Mouse (Mus musculus) layer of hippocampus, postnatal 14 days (tissue): ENCODE data around the gene Riox1. TPM values are rescaled to one million over a fixed set of nuclear protein-coding genes. Genes with fewer than 3 reads are reported as not detected.
A peak's percentile ranks its signal among the peaks of the same experiment; 100 is the strongest.
"Not testable (repeated sequence)": the region's sequence is repeated elsewhere in the genome, so short reads cannot be mapped to it uniquely, and the experiment has no call there.

Experiments
- DNase-seq, 2 experiments: peaks; one replicate each; pipeline ENCODE4 v3.0.0; 2021 to 2022; ENCODE audit warnings: low spot score in 2 of 2, mixed read lengths in 1 of 2
- long read RNA-seq, 2 experiments: library from polyadenylated mRNA; stranded (forward); transcript quantifications; one replicate each; pipeline ENCODE4 v2.0.0; 2021
- total RNA-seq, 2 experiments: library from RNA; stranded (reverse); gene quantifications; 2 replicates each; pipeline ENCODE4 v1.2.3; 2021

Gene Riox1
- total RNA-seq = 10 to 100 TPM; 14.0 to 15.8 TPM
- long read RNA-seq, experiment 1, transcript Riox1-201 (1 exons, 2,344 nt) = major isoform, 37 of 37 reads
- long read RNA-seq, experiment 1, partial matches to known transcripts = 0 of 37 reads
- long read RNA-seq, experiment 1, other reads (novel, unspliced or antisense) = 0 of 37 reads
- long read RNA-seq, experiment 2, transcript Riox1-201 (1 exons, 2,344 nt) = major isoform, 38 of 38 reads
- long read RNA-seq, experiment 2, partial matches to known transcripts = 0 of 38 reads
- long read RNA-seq, experiment 2, other reads (novel, unspliced or antisense) = 0 of 38 reads

GRCm38 (mm10) chr12:83950493-83950839 lies at the start of gene Riox1:
Gene Riox1, plus strand, starts transcription at chr12:83950608.
- DNase-seq = peak; percentile 75 to 83

- no peak for DNase-seq
Measured at GRCm38 (mm10) chr12:83910451-83910850, 40.0 kb upstream of the Riox1 start.

- DNase-seq = no peak
Measured at GRCm38 (mm10) chr12:83914202-83914740, 36.1 kb upstream of the Riox1 start.

- no peak for DNase-seq
Measured at GRCm38 (mm10) chr12:83914797-83915196, 35.6 kb upstream of the Riox1 start.

GRCm38 (mm10) chr12:83916884-83917283 lies 33.5 kb upstream of the Riox1 start:
- no peak for DNase-seq

- no peak for DNase-seq
Measured at GRCm38 (mm10) chr12:83920721-83921441, 29.5 kb upstream of the Riox1 start.

GRCm38 (mm10) chr12:83921535-83922381 lies 28.6 kb upstream of the Riox1 start, which contains the start of gene Numb:
Gene Numb, minus strand, starts transcription at chr12:83921934.
- peak; percentile 97 to 99 for DNase-seq

- no peak for DNase-seq
Measured at GRCm38 (mm10) chr12:83922724-83923485, 27.5 kb upstream of the Riox1 start.

GRCm38 (mm10) chr12:83923486-83923859 lies 26.9 kb upstream of the Riox1 start:
- no peak for DNase-seq

GRCm38 (mm10) chr12:83924332-83924731 lies 26.1 kb upstream of the Riox1 start:
- DNase-seq = no peak

GRCm38 (mm10) chr12:83925160-83925703 lies 25.2 kb upstream of the Riox1 start:
- DNase-seq = no peak

- no peak for DNase-seq
Measured at GRCm38 (mm10) chr12:83926061-83926460, 24.3 kb upstream of the Riox1 start.

- DNase-seq = no peak
Measured at GRCm38 (mm10) chr12:83927747-83928146, 22.7 kb upstream of the Riox1 start.

GRCm38 (mm10) chr12:83929186-83929804 lies 21.1 kb upstream of the Riox1 start:
- DNase-seq = no peak

- DNase-seq = no peak
Measured at GRCm38 (mm10) chr12:83937600-83937999, 12.8 kb upstream of the Riox1 start.

GRCm38 (mm10) chr12:83938592-83938991 lies 11.8 kb upstream of the Riox1 start:
- DNase-seq = not testable (repeated sequence)

- no peak for DNase-seq
Measured at GRCm38 (mm10) chr12:83939332-83939731, 11.1 kb upstream of the Riox1 start.

GRCm38 (mm10) chr12:83940031-83940430 lies 10.4 kb upstream of the Riox1 start:
- no peak for DNase-seq

GRCm38 (mm10) chr12:83941938-83942337 lies 8.5 kb upstream of the Riox1 start:
- DNase-seq = no peak

- no peak for DNase-seq
Measured at GRCm38 (mm10) chr12:83947260-83947811, 3.1 kb upstream of the Riox1 start.
